Mouse (Mus musculus): ENCODE measurements at regions not wholly inside any gene's neighbourhood (a gene's known extent, or its start where the extent isn't known, plus 50 kb on each side); places are given as distances from the start of the nearest gene placed in this dataset.

DNA sequence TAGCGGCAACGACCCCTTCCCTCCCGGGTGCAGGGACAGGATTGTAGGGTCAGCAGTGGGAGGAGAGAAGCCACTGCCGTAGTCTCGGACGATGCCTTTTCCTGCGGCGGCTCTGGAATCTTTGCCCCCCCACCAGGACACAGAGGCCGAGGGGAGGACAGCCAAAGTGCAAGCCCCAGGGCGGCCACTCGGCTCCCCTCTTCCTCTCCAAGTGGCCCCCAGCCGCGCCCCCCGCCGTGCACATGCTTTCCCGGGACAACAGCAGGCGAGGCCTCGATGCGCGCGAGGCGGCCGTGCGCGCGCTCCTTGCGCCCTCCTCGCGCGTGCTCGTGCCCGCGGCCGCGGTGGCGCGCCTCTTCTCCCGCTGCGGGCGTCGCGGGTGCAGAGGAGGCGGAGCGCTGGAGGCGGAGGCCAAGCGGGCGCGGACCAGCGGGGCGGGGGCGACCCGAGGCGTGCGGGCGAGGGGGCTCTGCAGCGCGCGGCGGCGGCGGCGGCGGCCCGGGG, 83.9 kb upstream of the Arhgap32 start:
- Histone ChIP-seq H3K9ac (peak overlapping the region; percentile 60), H3K4me2 (peak overlapping the region; percentile 70), H3K36me3 (no peaks in the 10 kb centered on the region), H3K9me3 (replicated peaks) (no peaks in the 10 kb centered on the region), H3K4me1 (0 out of 2 replicates have a peak, but pooled peaks cover 6% of the 10 kb centered on the region), H3K27ac (no peak overlapping the region), H3K4me3 (peak overlapping the region; percentile 59), H3K27me3 (replicated peaks) (peaks cover 59% of the 10 kb centered on the region)
- ATAC-seq, result peak; percentile 61
- WGBS (ENCODE audit: insufficient replicate concordance), result under 1% methylated on average over 44 of the region's 64 CpGs

DNA sequence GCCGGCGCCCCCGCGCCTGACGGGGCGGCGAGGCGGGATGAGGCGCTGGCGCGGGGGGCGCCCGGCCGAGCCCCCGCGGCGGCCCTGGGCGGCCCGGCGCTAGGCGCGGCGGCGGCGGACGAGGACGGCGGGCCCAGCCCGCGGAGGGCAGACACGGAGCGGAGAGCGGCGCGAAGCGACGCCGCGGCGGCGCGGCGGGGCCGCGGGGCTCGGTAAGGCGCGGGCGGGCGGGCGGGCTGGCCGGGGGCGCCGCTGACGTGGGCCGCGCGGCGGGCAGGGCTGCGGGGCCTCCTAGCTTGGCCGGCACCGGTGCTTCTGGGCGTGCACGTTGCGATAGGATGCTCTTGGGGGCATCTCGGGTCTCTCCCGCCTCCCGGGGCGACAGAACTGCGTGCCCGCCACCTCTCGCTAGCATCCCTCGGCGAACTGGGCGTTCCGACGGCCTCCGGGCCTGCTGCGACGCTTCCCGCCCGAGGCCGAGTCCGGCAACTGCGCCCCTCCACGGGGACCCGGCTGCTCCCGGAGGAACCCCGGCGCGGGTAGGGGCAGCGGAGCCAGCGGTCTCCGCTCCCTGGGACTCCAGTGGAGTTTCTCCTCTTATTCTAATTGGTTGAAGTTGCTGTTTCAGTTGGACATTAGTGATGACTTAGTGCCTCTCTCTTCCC, 83.3 kb upstream of the Arhgap32 start:
- peak; percentile 43; the same call in 1 of the 2 replicates for ATAC-seq
- Histone ChIP-seq H3K36me3 (no peaks in the 10 kb centered on the region), H3K9ac (peak overlapping the region; percentile 60), H3K4me3 (peak overlapping the region; percentile 59), H3K9me3 (replicated peaks) (no peaks in the 10 kb centered on the region), H3K4me1 (0 out of 2 replicates have a peak, but pooled peaks cover 6% of the 10 kb centered on the region), H3K27ac (no peak overlapping the region), H3K4me2 (peak overlapping the region; percentile 70), H3K27me3 (replicated peaks) (peaks cover 59% of the 10 kb centered on the region)
- 3% methylated on average over 60 of the region's 94 CpGs for WGBS (ENCODE audit: insufficient replicate concordance)

DNA sequence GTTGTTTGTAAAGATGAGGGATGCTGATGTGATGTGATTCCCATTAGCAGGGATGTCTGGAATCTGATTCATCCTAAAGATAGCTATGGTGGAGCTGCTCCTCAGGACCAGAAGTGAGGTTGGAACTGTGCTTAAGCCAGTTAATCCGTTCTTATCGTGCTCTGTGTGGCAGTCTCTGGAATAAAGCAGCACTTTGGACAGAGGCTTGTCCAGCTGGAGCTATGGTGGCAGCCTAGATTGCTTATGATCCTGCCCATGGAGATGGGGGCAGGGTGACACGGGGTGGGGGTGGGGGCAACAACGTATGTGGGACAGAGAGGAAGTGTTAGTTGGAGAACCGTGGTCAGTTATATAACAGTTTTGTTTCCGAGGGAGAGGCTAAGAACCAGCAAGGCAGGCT, 82.0 kb upstream of the Arhgap32 start:
- H3K36me3 ChIP-seq, result no peaks in the 10 kb centered on the region
- no peak overlapping the region for H3K27ac ChIP-seq
- no peaks in the 10 kb centered on the region for H3K9me3 ChIP-seq (replicated peaks)
- H3K4me1 ChIP-seq, result 0 out of 2 replicates have a peak, but pooled peaks cover 6% of the 10 kb centered on the region
- H3K27me3 ChIP-seq (replicated peaks), result peaks cover 59% of the 10 kb centered on the region
- H3K4me2 ChIP-seq, result no peak overlapping the region
- H3K9ac ChIP-seq, result no peak overlapping the region
- no peak for ATAC-seq
- no peak overlapping the region for H3K4me3 ChIP-seq
- WGBS (ENCODE audit: insufficient replicate concordance), result 20% methylated on average over 6 of the region's 6 CpGs

DNA sequence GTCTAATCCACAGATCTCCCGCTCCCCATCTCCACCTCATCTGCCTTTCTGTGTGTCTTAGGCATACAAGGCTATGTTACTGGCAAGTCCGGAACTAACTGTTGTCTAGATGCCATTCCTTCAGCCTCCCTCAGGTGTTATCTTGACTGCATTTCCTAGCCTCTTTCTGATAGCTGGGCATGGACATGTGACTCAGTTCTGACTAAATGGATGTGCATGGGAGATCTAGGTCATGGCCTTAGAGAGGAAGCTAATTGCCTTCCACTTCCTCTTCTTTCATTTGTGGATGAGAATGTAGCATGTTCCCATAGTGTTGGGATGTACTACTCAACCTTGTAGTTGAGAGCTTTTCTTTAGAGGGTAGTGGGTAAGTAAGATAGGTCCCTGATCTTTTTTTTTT, 75.9 kb upstream of the Arhgap32 start:
- H3K4me1 ChIP-seq, result peaks cover 3% of the 10 kb centered on the region; the same call in 1 of the 2 replicates
- no peaks in the 10 kb centered on the region for H3K9me3 ChIP-seq (replicated peaks)
- H3K27ac ChIP-seq, result no peak overlapping the region
- ATAC-seq, result no peak
- H3K4me2 ChIP-seq, result no peak overlapping the region
- H3K4me3 ChIP-seq, result no peak overlapping the region
- no peak overlapping the region for H3K9ac ChIP-seq
- peaks cover 5% of the 10 kb centered on the region for H3K27me3 ChIP-seq (replicated peaks)
- H3K36me3 ChIP-seq, result no peaks in the 10 kb centered on the region
- 67% methylated on average over 2 of the region's 2 CpGs for WGBS (ENCODE audit: insufficient replicate concordance)

DNA sequence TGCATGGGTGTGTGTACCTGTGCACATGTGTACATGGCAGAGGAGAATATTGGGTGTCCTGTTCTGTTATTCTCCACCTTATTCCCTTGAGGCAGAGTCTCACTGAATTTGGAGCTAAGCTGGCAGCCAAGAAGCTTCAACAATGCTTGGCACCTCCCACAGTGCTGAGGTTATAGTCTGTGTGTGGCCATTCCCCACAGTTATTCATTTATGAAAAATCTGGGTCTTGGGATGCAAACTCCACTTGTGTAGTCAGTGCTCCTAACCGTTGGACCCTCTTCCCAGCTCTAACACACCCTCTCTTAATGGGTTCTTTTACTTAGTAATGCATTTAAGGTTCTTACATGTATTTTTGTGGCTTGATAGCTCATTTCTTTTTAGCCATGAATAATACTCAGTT, 72.6 kb upstream of the Arhgap32 start:
- no peaks in the 10 kb centered on the region for H3K36me3 ChIP-seq
- no peak overlapping the region for H3K4me2 ChIP-seq
- H3K27ac ChIP-seq, result no peak overlapping the region
- no peaks in the 10 kb centered on the region for H3K9me3 ChIP-seq (replicated peaks)
- peaks cover 3% of the 10 kb centered on the region; the same call in 1 of the 2 replicates for H3K4me1 ChIP-seq
- no peak overlapping the region for H3K9ac ChIP-seq
- H3K4me3 ChIP-seq, result no peak overlapping the region
- ATAC-seq, result no peak
- 61% methylated on average over 1 of the region's 1 CpGs for WGBS (ENCODE audit: insufficient replicate concordance)
- no peaks in the 10 kb centered on the region for H3K27me3 ChIP-seq (replicated peaks)

DNA sequence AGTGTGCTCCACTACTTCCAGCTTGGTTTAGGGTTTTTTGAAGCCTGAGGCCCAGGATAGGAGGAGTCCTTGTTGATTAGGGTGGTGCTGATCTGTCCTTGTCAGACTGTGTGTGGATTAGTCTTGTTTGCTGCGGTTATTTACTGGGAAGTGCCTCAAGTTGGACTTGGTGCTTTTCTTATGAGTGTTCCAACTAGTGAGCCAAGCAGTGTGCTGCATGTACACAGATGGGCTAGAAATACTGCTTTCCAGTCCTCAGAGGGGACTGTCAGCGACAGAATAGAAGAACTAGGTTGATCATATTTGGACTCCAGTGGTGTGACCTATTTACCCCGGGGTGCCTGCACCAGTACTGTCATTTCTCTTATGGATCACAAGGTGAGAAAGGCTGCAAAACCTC, 69.1 kb upstream of the Arhgap32 start:
- Histone ChIP-seq H3K4me3 (no peak overlapping the region), H3K9me3 (replicated peaks) (no peaks in the 10 kb centered on the region), H3K9ac (no peak overlapping the region), H3K4me2 (no peak overlapping the region), H3K36me3 (no peaks in the 10 kb centered on the region), H3K27me3 (replicated peaks) (no peaks in the 10 kb centered on the region), H3K27ac (no peak overlapping the region), H3K4me1 (no peaks in the 10 kb centered on the region)
- WGBS (ENCODE audit: insufficient replicate concordance), result 82% methylated on average over 3 of the region's 3 CpGs
- ATAC-seq, result no peak

DNA sequence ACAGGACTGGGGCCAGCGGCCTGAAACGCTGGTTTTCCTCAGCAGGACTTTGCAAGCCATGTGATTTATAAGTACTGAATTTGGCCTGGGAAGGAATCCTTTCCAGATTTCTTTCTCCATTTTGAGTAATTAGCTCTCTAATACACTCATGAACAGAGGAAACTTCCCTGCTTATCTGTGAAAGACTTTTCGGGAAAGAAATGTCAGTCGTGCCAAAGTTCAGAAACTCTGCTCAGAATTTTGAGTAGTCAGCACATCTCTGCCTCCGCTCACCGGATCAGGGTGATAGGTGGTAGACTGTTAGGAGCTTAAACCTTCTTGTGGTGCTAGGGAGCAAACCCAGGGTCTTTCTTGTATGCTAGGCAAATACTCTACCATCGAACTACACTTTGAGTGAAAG, 67.0 kb upstream of the Arhgap32 start:
- Histone ChIP-seq H3K27ac (no peak overlapping the region), H3K4me2 (no peak overlapping the region), H3K4me3 (no peak overlapping the region), H3K36me3 (no peaks in the 10 kb centered on the region), H3K27me3 (replicated peaks) (no peaks in the 10 kb centered on the region), H3K9ac (no peak overlapping the region), H3K9me3 (replicated peaks) (no peaks in the 10 kb centered on the region), H3K4me1 (no peaks in the 10 kb centered on the region)
- 70% methylated on average over 7 of the region's 7 CpGs for WGBS (ENCODE audit: insufficient replicate concordance)
- no peak for ATAC-seq

DNA sequence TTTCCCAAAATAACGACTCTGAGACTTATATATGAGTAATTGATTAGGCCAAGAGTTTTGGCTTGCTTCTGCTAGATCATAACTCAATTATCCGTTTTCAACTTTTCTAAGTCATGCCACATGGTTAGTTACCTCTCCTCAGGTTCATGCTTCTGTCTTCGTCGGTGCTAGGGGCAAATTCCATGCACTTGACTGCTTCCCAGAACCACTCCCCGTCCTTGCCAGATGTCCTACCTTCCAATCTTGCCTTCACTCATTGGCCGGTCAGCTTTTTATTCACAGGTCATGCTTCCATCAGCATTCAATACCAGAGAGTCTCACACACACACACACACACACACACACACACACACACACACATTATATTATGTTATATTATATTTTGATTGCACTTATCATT, 66.4 kb upstream of the Arhgap32 start:
- ATAC-seq, result no peak
- Histone ChIP-seq H3K36me3 (no peaks in the 10 kb centered on the region), H3K27ac (no peak overlapping the region), H3K9ac (no peak overlapping the region), H3K27me3 (replicated peaks) (no peaks in the 10 kb centered on the region), H3K4me1 (no peaks in the 10 kb centered on the region), H3K4me3 (no peak overlapping the region), H3K9me3 (replicated peaks) (no peaks in the 10 kb centered on the region), H3K4me2 (no peak overlapping the region)
- 67% methylated on average over 6 of the region's 6 CpGs for WGBS (ENCODE audit: insufficient replicate concordance)

DNA sequence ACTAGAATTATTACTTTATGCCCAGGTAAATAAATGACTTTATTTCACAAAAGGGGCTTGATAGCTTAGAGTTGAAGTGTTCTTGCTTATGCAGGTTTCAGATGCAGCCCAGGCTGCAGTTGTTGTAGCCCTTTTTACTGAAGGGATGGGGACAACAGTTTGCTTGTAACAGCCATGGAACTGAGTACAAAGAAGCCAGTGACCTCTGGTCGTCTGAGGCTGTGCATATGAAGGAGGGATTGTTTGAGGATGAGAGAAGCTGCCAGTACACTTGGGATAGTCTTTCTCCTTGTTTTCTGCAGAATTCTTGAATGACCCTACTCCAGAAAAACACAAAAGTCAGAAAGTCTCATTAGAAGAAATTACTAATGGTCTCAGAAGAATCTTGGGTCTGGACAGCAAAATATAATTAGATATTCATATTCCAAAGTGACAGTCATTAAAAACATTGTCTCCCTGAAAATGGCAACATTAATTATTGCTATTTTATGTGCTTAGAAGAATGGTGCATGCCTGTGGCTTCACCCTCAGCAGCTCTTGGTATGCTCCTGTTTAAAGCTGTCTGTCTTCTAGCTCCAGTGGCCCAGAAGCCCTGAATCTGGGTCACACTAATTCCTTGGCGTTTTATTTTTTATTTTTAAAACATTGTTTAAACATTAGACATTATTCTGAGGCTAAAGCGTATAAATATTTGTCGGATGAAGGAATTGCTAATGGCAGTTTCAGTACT, 61.9 kb upstream of the Arhgap32 start:
- Histone ChIP-seq H3K9me3 (replicated peaks) (no peaks in the 10 kb centered on the region), H3K27ac (no peak overlapping the region), H3K4me3 (no peak overlapping the region), H3K4me1 (no peaks in the 10 kb centered on the region), H3K9ac (no peak overlapping the region), H3K4me2 (no peak overlapping the region), H3K27me3 (replicated peaks) (no peaks in the 10 kb centered on the region), H3K36me3 (no peaks in the 10 kb centered on the region)
- ATAC-seq, result no peak
- WGBS (ENCODE audit: insufficient replicate concordance), result 66% methylated on average over 4 of the region's 4 CpGs

DNA sequence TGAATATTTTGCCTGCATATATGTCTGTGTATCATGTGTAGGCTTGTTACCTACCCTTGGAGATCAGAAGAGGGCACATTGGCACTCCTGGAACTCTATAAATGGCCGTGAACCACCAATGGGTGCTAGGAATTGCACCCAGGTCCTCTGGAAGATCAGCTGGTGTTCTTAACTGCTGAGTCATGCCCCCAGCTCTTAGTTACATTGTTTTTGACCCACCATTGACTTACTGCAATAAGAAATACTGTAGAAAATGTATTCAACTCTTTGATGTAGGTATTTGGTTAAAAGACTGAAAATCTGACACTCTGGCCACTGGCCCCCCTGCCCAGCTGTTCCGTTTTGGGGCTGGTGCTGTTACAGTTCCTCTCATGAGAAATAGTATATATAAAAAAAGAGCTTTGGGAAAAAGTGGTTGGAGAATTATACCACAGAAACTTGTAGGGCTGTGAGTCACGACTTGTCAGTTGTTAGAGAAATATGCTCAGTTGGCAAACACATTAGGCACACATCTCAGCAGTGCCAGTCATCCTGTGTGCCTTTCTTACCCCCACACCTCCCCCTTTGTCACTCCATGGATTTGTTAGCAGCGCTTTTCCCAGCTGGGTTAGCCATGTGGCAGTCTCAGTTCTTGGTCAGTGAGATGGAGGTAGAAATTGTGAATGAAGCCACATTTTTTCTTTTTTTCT, 58.4 kb upstream of the Arhgap32 start:
- Histone ChIP-seq H3K4me1 (no peaks in the 10 kb centered on the region), H3K36me3 (no peaks in the 10 kb centered on the region), H3K9me3 (replicated peaks) (no peaks in the 10 kb centered on the region), H3K27ac (no peak overlapping the region), H3K9ac (no peak overlapping the region), H3K4me3 (no peak overlapping the region), H3K27me3 (replicated peaks) (no peaks in the 10 kb centered on the region), H3K4me2 (no peak overlapping the region)
- WGBS (ENCODE audit: insufficient replicate concordance), result 56% methylated on average over 4 of the region's 4 CpGs
- no peak for ATAC-seq

DNA sequence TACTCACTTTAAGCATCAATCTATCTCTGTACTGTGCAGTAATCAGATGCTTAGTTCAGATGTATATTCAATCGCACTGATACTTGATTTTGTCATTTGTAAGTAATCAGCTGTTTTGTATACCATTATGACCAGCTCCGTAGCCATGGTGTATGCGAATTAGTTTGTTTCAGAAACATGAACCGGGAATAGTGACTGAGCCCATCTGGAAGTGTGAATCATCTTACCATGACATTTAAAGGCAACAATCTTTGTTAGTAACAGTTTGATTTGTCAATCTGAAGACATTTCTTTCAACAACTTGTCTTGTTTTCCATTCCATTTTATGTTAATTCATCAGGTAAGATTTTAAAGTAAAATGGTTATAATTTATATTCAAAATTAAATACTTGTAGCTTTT, 53.2 kb upstream of the Arhgap32 start:
- H3K9ac ChIP-seq, result no peak overlapping the region
- WGBS (ENCODE audit: insufficient replicate concordance), result 72% methylated on average over 4 of the region's 4 CpGs
- no peaks in the 10 kb centered on the region for H3K36me3 ChIP-seq
- H3K27me3 ChIP-seq (replicated peaks), result no peaks in the 10 kb centered on the region
- no peak for ATAC-seq
- no peak overlapping the region for H3K27ac ChIP-seq
- no peaks in the 10 kb centered on the region for H3K9me3 ChIP-seq (replicated peaks)
- H3K4me2 ChIP-seq, result no peak overlapping the region
- no peaks in the 10 kb centered on the region for H3K4me1 ChIP-seq
- no peak overlapping the region for H3K4me3 ChIP-seq

DNA sequence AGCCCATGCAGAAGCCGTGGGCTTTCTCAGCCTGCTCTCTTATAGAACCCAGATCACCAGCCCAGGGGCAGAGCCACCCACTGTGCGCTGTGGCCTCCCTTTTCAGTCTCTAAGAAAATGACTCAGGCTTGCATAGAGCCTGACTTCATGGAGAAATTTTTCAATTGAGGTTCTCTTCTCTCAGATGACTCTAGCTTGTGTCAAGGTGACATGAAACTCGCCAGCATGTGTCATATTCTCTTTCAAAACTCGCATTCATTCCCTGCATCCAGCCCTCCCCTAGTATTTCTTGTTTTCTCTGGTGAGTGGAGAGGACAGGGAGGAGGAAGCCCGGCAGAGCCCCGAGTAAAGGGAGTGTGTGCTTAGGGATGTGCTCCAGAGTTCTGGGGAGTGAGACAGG, 52.4 kb upstream of the Arhgap32 start:
- Histone ChIP-seq H3K27me3 (replicated peaks) (no peaks in the 10 kb centered on the region), H3K4me3 (no peak overlapping the region), H3K9me3 (replicated peaks) (no peaks in the 10 kb centered on the region), H3K4me2 (no peak overlapping the region), H3K36me3 (no peaks in the 10 kb centered on the region), H3K4me1 (no peaks in the 10 kb centered on the region), H3K9ac (no peak overlapping the region), H3K27ac (no peak overlapping the region)
- 56% methylated on average over 6 of the region's 6 CpGs for WGBS (ENCODE audit: insufficient replicate concordance)
- no peak for ATAC-seq

Data from liver, embryonic 12.5 days (tissue).